Mouse (Mus musculus): ENCODE data around the gene Mknk1.

Gene Mknk1

GRCm38 (mm10) chr4:115890553-115890952 lies 51.6 kb downstream of the Mknk1 start, which contains the start of gene 6430628N08Rik:
6430628N08Rik (plus strand) TSS chr4:115890665.
- DNase-seq (ENCODE audit: low read depth, low spot score), result no peak

GRCm38 (mm10) chr4:115894281-115894680 lies 55.3 kb downstream of the Mknk1 start:
- no peak for DNase-seq (ENCODE audit: low read depth, low spot score)

- DNase-seq (ENCODE audit: low read depth, low spot score), result no peak
Observed at GRCm38 (mm10) chr4:115897901-115898631, 59.1 kb downstream of the Mknk1 start.

GRCm38 (mm10) chr4:115902816-115903215 lies 63.8 kb downstream of the Mknk1 start:
- DNase-seq (ENCODE audit: low read depth, low spot score), result peak; percentile 72

- no peak for DNase-seq (ENCODE audit: low read depth, low spot score)
Observed at GRCm38 (mm10) chr4:115904375-115904774, 65.4 kb downstream of the Mknk1 start.

- DNase-seq (ENCODE audit: low read depth, low spot score), result peak; percentile 33
Observed at GRCm38 (mm10) chr4:115905701-115906100, 66.7 kb downstream of the Mknk1 start.

- no peak for DNase-seq (ENCODE audit: low read depth, low spot score)
Observed at GRCm38 (mm10) chr4:115906791-115907190, 67.8 kb downstream of the Mknk1 start.

- no peak for DNase-seq (ENCODE audit: low read depth, low spot score)
Observed at GRCm38 (mm10) chr4:115907994-115908393, 69.0 kb downstream of the Mknk1 start.

- peak; percentile 51 for DNase-seq (ENCODE audit: low read depth, low spot score)
Observed at GRCm38 (mm10) chr4:115908641-115909040, 69.6 kb downstream of the Mknk1 start.

GRCm38 (mm10) chr4:115911586-115911985 lies 72.6 kb downstream of the Mknk1 start:
- no peak for DNase-seq (ENCODE audit: low read depth, low spot score)

GRCm38 (mm10) chr4:115919911-115920310 lies 80.9 kb downstream of the Mknk1 start:
- DNase-seq (ENCODE audit: low read depth, low spot score), result no peak

GRCm38 (mm10) chr4:115922688-115923087 lies 83.7 kb downstream of the Mknk1 start:
- no peak for DNase-seq (ENCODE audit: low read depth, low spot score)

GRCm38 (mm10) chr4:115923262-115923880 lies 84.4 kb downstream of the Mknk1 start:
- no peak for DNase-seq (ENCODE audit: low read depth, low spot score)

GRCm38 (mm10) chr4:115927637-115928036 lies 88.6 kb downstream of the Mknk1 start:
- DNase-seq (ENCODE audit: low read depth, low spot score), result no peak

All from retina, postnatal 7 days (tissue).